Mouse (Mus musculus) neural tube, embryonic 15.5 days (tissue): ENCODE data around the gene Olfr832. TPM values are rescaled to one million over a fixed set of nuclear protein-coding genes. Genes with fewer than 3 reads are reported as not detected.
"Not testable (repeated sequence)": the region's sequence is repeated elsewhere in the genome, so short reads cannot be mapped to it uniquely, and the experiment has no call there.

Source experiments
- ATAC-seq: fragments of 200-750 bp; cut with Nextera tagmentation; 2 replicates; pipeline ENCODE4 v1.8.0; 2017; ENCODE audit warnings: mild to moderate bottlenecking, moderate TSS enrichment, moderate library complexity; ENCODE audit not compliant: low FRiP score
- H3K27ac ChIP-seq: fragments of 300-500 bp; sonication (generic); replicated peaks from 2 replicates; pipeline ENCODE4 v1.5.1; 2015; ENCODE audit warnings: mild to moderate bottlenecking, inconsistent platforms
- H3K27me3 ChIP-seq: fragments of 300-500 bp; sonication (generic); replicated peaks from 2 replicates; pipeline ENCODE4 v1.6.1; 2015; ENCODE audit warnings: inconsistent platforms
- H3K36me3 ChIP-seq: fragments of 300-500 bp; sonication (generic); 2 replicates; pipeline ENCODE4 v1.6.1; 2015; ENCODE audit warnings: inconsistent platforms
- H3K4me1 ChIP-seq: fragments of 300-500 bp; sonication (generic); 2 replicates; pipeline ENCODE4 v1.6.1; 2015; ENCODE audit warnings: inconsistent platforms
- H3K4me2 ChIP-seq: fragments of 300-500 bp; sonication (generic); 2 replicates; pipeline ENCODE4 v1.6.1; 2015; ENCODE audit warnings: inconsistent platforms, mild to moderate bottlenecking, moderate library complexity
- H3K4me3 ChIP-seq: fragments of 300-500 bp; sonication (generic); replicated peaks from 2 replicates; pipeline ENCODE4 v1.5.1; 2015; ENCODE audit warnings: mild to moderate bottlenecking, inconsistent platforms
- H3K9ac ChIP-seq: fragments of 300-500 bp; sonication (generic); replicated peaks from 2 replicates; pipeline ENCODE4 v1.6.1; 2015; ENCODE audit warnings: mild to moderate bottlenecking, inconsistent platforms
- H3K9me3 ChIP-seq: fragments of 300-500 bp; sonication (generic); replicated peaks from 2 replicates; pipeline ENCODE4 v1.6.1; 2016; ENCODE audit warnings: inconsistent platforms
- WGBS: fragments of 180-500 bp; shearing (Covaris S2); methylation state at CpG from one replicate; pipeline ENCODE4 v1.1.7; 2015; ENCODE audit warnings: mixed read lengths; 5-methylcytosine and 5-hydroxymethylcytosine counted together
- polyA plus RNA-seq: library from polyadenylated mRNA; unstranded; fragments of >200 nt; fragmentation: Nextera tagmentation; extraction: Ambion mirVana; gene quantifications from 2 replicates; pipeline ENCODE4 v1.2.1, GENCODE M21; 2015

The Olfr832 gene
- polyA plus RNA-seq = not detected in 2 replicates

DNA sequence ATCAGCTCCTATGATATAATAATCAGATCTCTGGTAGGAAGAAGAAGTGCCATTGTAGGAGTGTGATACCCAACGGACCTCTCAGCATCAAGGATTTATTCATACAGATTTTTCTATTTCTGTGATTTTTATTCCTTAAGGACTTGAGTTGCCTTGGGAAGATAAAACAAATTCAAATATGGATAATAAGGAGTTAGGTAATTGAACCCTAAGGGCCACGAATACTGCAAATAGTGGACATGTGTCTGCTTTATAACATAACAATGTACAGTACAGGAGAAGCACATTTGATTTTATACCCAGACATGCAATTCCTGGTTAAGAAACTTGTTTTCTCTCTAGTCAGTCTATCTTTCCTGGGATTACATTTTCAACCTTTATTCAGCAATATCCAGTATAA lies at the start of gene Olfr832:
TSS of gene Olfr832 (plus strand) at position 301 of the 400 bp plus-strand sequence.
- WGBS = 87% methylated on average over 2 of the region's 2 CpGs
- not testable (repeated sequence) for ATAC-seq, H3K4me3 ChIP-seq, H3K9me3 ChIP-seq, H3K9ac ChIP-seq, H3K36me3 ChIP-seq, H3K4me2 ChIP-seq, H3K27ac ChIP-seq, H3K27me3 ChIP-seq, H3K4me1 ChIP-seq

DNA sequence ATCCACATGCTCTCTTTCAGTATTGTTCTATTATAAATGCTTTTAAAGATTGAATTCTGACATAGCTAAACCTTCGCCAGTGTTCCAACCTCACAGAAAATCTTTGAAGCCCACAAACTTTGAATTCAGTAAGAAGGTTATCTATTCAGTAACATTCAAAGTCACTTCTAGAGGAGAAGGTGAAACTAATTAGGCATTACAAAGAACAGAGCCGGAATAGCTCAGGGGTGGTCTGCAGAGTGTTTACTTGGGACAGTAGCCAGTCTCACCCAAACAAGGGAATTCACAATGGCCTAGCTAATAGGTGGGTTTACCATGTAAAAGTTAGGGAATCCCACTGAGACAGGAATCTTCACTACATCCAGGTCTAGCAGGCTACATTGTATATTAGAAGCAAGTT lies 29.2 kb upstream of the Olfr832 start:
- not testable (repeated sequence) for H3K4me3 ChIP-seq, H3K4me1 ChIP-seq, H3K36me3 ChIP-seq, ATAC-seq, H3K9me3 ChIP-seq, H3K27me3 ChIP-seq, H3K4me2 ChIP-seq, H3K9ac ChIP-seq, H3K27ac ChIP-seq
- 74% methylated on average over 2 of the region's 2 CpGs for WGBS

DNA sequence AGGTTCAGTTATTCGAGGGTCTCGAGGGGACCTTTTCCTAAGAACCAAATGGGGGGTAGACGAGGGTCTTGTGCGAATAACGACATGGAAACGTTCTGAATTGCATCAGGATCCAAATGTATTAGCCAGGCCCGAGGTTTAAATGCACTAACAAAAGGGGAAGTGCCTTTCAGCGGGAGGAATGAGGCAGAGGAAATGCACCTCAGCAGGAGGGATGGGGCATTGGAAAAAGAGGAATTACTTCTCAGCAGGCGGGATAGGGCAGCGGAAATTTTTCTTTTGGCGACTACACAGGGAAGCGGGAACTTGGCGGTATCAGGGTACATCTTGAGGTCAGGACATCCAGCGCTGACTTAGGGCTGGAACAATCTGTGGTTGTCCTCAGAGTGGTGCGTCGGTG lies 9.0 kb upstream of the Olfr832 start:
- H3K36me3 ChIP-seq, H3K4me3 ChIP-seq, H3K4me2 ChIP-seq, H3K27ac ChIP-seq, ATAC-seq, H3K4me1 ChIP-seq, H3K27me3 ChIP-seq, H3K9ac ChIP-seq, H3K9me3 ChIP-seq: not testable (repeated sequence)
- WGBS = 86% methylated on average over 15 of the region's 16 CpGs

DNA sequence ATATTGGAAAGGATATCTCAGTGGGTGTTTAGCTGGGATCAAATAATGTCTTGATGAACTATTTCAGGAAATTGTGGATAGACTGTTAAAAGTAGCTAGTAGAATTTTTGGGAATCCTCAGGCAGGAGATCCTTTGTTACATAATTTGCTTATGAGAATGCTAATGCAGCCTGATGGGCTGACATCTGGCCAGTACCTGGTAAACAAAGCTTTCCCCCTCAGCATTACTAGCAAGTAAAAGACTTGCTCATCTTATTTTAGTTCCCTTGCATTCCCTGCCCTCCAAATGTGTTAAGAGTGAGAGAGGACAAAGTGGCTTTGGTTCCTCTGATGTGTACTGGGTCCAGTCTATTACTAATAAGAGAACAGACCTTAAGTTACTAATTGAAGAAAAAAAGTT lies 25.1 kb downstream of the Olfr832 start:
- Histone ChIP-seq H3K36me3 (no peaks in the 10 kb centered on the region), H3K27me3 (no peaks in the 10 kb centered on the region), H3K4me2 (no peak overlapping the region), H3K27ac (no peak overlapping the region), H3K9ac (no peak overlapping the region), H3K9me3 (no peaks in the 10 kb centered on the region), H3K4me3 (no peak overlapping the region), H3K4me1 (no peaks in the 10 kb centered on the region)
- no peak for ATAC-seq

DNA sequence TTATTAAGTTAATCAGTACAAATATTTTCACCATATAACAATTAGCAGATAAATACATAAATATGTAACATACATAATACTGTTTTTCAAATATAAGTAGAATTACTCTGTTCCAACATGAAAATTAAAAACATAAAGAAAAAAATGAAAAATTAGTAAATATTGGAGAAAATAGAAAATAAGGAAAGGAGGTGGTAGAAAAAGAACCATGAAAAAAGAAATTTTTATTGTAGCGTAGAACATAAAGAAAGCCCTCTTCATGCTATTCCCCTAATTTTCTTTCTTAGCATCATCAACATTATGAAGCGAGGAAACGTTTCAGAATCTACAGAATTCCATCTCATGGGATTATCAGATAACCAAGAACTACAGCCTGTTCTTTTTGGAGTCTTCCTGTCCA lies 50.8 kb downstream of the Olfr832 start, which contains the start of gene Olfr834:
TSS of gene Olfr834 (plus strand) at position 301 of the 400 bp plus-strand sequence.
- WGBS = 87% methylated on average over 3 of the region's 3 CpGs
- H3K27me3 ChIP-seq = no peaks in the 10 kb centered on the region

More for the DNA sequence above, 50.8 kb downstream of the Olfr832 start, which contains the start of gene Olfr834:
- H3K4me3 ChIP-seq = no peak within 1 kb of the TSS
- no peak within 1 kb of the TSS for H3K9ac ChIP-seq
- no peak within 1 kb of the TSS for H3K27ac ChIP-seq
- H3K9me3 ChIP-seq = 0 out of 2 replicates have a peak, but pooled peaks cover 6% of the 10 kb centered on the region
- no peak within 1 kb of the TSS for H3K4me2 ChIP-seq
- ATAC-seq = no peak
- H3K4me1 ChIP-seq = no peaks in the 10 kb centered on the region
- H3K36me3 ChIP-seq = no peaks in the 10 kb centered on the region

Other genes starting within 250 kb of the Olfr832 start
- gene Olfr24, start 173.1 kb upstream of the Olfr832 start, polyA plus RNA-seq = not detected in 2 replicates
- gene Olfr828, start 117.6 kb upstream of the Olfr832 start, polyA plus RNA-seq = not detected in 2 replicates
- gene Olfr829, start 82.2 kb upstream of the Olfr832 start, polyA plus RNA-seq = not detected in 2 replicates
- gene Olfr830, start 62.4 kb upstream of the Olfr832 start, polyA plus RNA-seq = not detected in 2 replicates
- gene Olfr834, start 50.9 kb downstream of the Olfr832 start, polyA plus RNA-seq = not detected in 2 replicates
- gene Olfr835, start 95.6 kb downstream of the Olfr832 start, polyA plus RNA-seq = not detected in 2 replicates
- gene Olfr836, start 183.3 kb downstream of the Olfr832 start, polyA plus RNA-seq = not detected in 2 replicates
- gene Olfr837, start 199.2 kb downstream of the Olfr832 start, polyA plus RNA-seq = not detected in 2 replicates
- gene Olfr839-ps1, start 240.2 kb downstream of the Olfr832 start, polyA plus RNA-seq = not detected in 2 replicates